Mouse (Mus musculus) stomach, postnatal 0 days (tissue): ENCODE measurements around the gene Ntng2.

Experiments
- CTCF ChIP-seq: IDR thresholded peaks from 2 replicates; pipeline ENCODE4 v1.5.1; 2016; ENCODE audit warnings: antibody characterized with exemption, low read depth, mild to moderate bottlenecking, moderate library complexity
- EP300 ChIP-seq: optimal IDR thresholded peaks from 2 replicates; pipeline ENCODE3; 2016; ENCODE audit warnings: antibody characterized with exemption

GRCm38 (mm10) chr2:29248551-29248950, 4.3 kb downstream of the Ntng2 start:
- no peak for TF ChIP-seq CTCF
- no peak for TF ChIP-seq EP300
